Comparison of ENCODE assay signal across 16 mouse cellular contexts in genomic region chr3:9598061-9598460, GRCm38 (mm10). TPM values are rescaled to one million over a fixed set of nuclear protein-coding genes. Genes with fewer than 3 reads are reported as not detected.
DNase-seq lines count a peak whose midpoint lies in the region; ATAC-seq and TF ChIP-seq lines count a peak whose summit lies in the region.
"Had no signal": no experiment of that assay in that cellular context is flagged by ENCODE, and none has a peak within 500 bp of the region (broad histone marks: within the 10 kb centered on the region; RNA-seq: fewer than 3 reads in every experiment).

No protein-coding gene starts in this region.

- WGBS in lung, postnatal 0 days = 83% methylated on average over 3 of the region's 3 CpGs

- peak; percentile 9 for DNase-seq in CD4-positive, CD25-positive, alpha-beta regulatory T cell, adult 2 months (ENCODE audit: low read depth, low spot score)
- DNase-seq in lung, postnatal 0 days (ENCODE audit: low spot score) = no peak
- no peak for DNase-seq in lung, postnatal 4 days
- peak; percentile 7 for DNase-seq in splenic B cell, adult 2 months (ENCODE audit: low read depth, low spot score)
- DNase-seq in spleen, postnatal 14 days (ENCODE audit: low spot score in 2 of 2) = no peak
- DNase-seq in spleen, postnatal 10 days (ENCODE audit: low spot score in 2 of 2) = no peak
- DNase-seq: cerebellum, adult 8-10 months; gastrocnemius, postnatal 25 days; kidney, adult 8-10 months; lung, embryonic 14.5 days; midbrain, embryonic 14.5 days; retina, postnatal 1 day had no signal

- no peaks in the 10 kb centered on the region for H3K4me1 ChIP-seq in lung, postnatal 0 days (ENCODE audit: insufficient read depth, low read depth, low read length)

- ATAC-seq in CD4-positive, CD25-positive, alpha-beta regulatory T cell, adult 4 months = no peak
- ATAC-seq in lung, postnatal 0 days = no peak
- ATAC-seq in common myeloid progenitor, adult 5-6 weeks (replicated peaks; ENCODE audit: low read depth, poor library complexity, severe bottlenecking) = peak; percentile 84

- TF ChIP-seq EP300 in lung, postnatal 0 days (IDR thresholded peaks at IDR 0.05) = no peak

- peak; percentile 19; the same call in 1 of the 2 replicates for TF ChIP-seq CTCF in lung, postnatal 0 days (IDR thresholded peaks at IDR 0.05)

- H3K4me2 ChIP-seq in lung, postnatal 0 days (replicated peaks; ENCODE audit: low read depth, low read length) = no peak overlapping the region
- H3K4me2 ChIP-seq: hindbrain, embryonic 15.5 days; lung, embryonic 14.5 days had no signal

- H3K9ac ChIP-seq in lung, postnatal 0 days (replicated peaks; ENCODE audit: low read depth) = no peak overlapping the region
- H3K9ac ChIP-seq: hindbrain, embryonic 15.5 days; lung, embryonic 14.5 days had no signal

- H3K27ac ChIP-seq in lung, postnatal 0 days (ENCODE audit: low read length) = no peak overlapping the region
- H3K27ac ChIP-seq: hindbrain, embryonic 15.5 days had no signal

- H3K36me3 ChIP-seq in lung, postnatal 0 days (ENCODE audit: insufficient read depth, low read length) = no peaks in the 10 kb centered on the region
- H3K36me3 ChIP-seq in splenic B cell, adult 2 months (ENCODE audit: control insufficient read depth, insufficient read depth, low read length, poor library complexity, severe bottlenecking) = no peaks in the 10 kb centered on the region
- H3K36me3 ChIP-seq: hindbrain, embryonic 15.5 days had no signal

- no peak overlapping the region for H3K4me3 ChIP-seq in lung, postnatal 0 days (ENCODE audit: low read depth, low read length)
- H3K4me3 ChIP-seq: erythroblast, embryonic 14.5 days; hindbrain, embryonic 15.5 days had no signal

- H3K27me3 ChIP-seq in lung, postnatal 0 days (replicated peaks; ENCODE audit: insufficient read depth, low read length) = no peaks in the 10 kb centered on the region
- no peaks in the 10 kb centered on the region for H3K27me3 ChIP-seq in splenic B cell, adult 2 months (ENCODE audit: control insufficient read depth, insufficient read depth, low read length, poor library complexity, severe bottlenecking)
- H3K27me3 ChIP-seq: hindbrain, embryonic 15.5 days had no signal

- no peaks in the 10 kb centered on the region for H3K9me3 ChIP-seq in lung, postnatal 0 days (ENCODE audit: low read length)
- H3K9me3 ChIP-seq: hindbrain, embryonic 15.5 days had no signal

RNA-seq across cellular contexts. Expression of gene Zfp704, which starts 11.8 kb away (rescaled TPM):
- polyA plus RNA-seq in CD4-positive, CD25-positive, alpha-beta regulatory T cell, adult 4 months (2017; shearing (Covaris generic)) = 1 to 10 TPM in 1 of 2 experiments, under 1 TPM in 1; 0.73 to 1.4 TPM
- polyA plus RNA-seq in lung, postnatal 0 days (2015; fragmentation: Nextera tagmentation; extraction: Ambion mirVana) = 5.9 and 7.7 TPM in 2 replicates
- total RNA-seq in common myeloid progenitor, adult 5-6 weeks (2017) = 23.8 and 25.5 TPM in 2 replicates

Comparison
In these comparisons a context has a peak if more than half of its experiments do, and no peak if none do; other contexts are left out.
1. DNase-seq: peak in CD4-positive, CD25-positive, alpha-beta regulatory T cell, adult 2 months (single experiment) and splenic B cell, adult 2 months (single experiment); none in lung, postnatal 0 days (single experiment), lung, postnatal 4 days (0 of 2), spleen, postnatal 14 days (0 of 2) and spleen, postnatal 10 days (0 of 2).